Mouse (Mus musculus): ENCODE data around the gene Ppp1r9a.

Ppp1r9a gene

GRCm38 (mm10) chr6:4956651-4957050, 53.9 kb downstream of the Ppp1r9a start:
- DNase-seq (ENCODE audit: low spot score): no peak

GRCm38 (mm10) chr6:4962197-4962596, 59.5 kb downstream of the Ppp1r9a start:
- no peak for DNase-seq (ENCODE audit: low spot score)

- DNase-seq (ENCODE audit: low spot score): no peak
Measured at GRCm38 (mm10) chr6:4963049-4963448, 60.3 kb downstream of the Ppp1r9a start.

GRCm38 (mm10) chr6:4967236-4967635, 64.5 kb downstream of the Ppp1r9a start:
- no peak for DNase-seq (ENCODE audit: low spot score)

- no peak for DNase-seq (ENCODE audit: low spot score)
Measured at GRCm38 (mm10) chr6:4971229-4971628, 68.5 kb downstream of the Ppp1r9a start.

GRCm38 (mm10) chr6:4972808-4973207, 70.1 kb downstream of the Ppp1r9a start:
- DNase-seq (ENCODE audit: low spot score): no peak

GRCm38 (mm10) chr6:4973337-4973736, 70.6 kb downstream of the Ppp1r9a start:
- no peak for DNase-seq (ENCODE audit: low spot score)

GRCm38 (mm10) chr6:4977515-4977914, 74.8 kb downstream of the Ppp1r9a start:
- DNase-seq (ENCODE audit: low spot score): no peak

GRCm38 (mm10) chr6:4978249-4978648, 75.5 kb downstream of the Ppp1r9a start:
- DNase-seq (ENCODE audit: low spot score): no peak

GRCm38 (mm10) chr6:4978897-4979296, 76.2 kb downstream of the Ppp1r9a start:
- no peak for DNase-seq (ENCODE audit: low spot score)

- no peak for DNase-seq (ENCODE audit: low spot score)
Measured at GRCm38 (mm10) chr6:4980113-4980512, 77.4 kb downstream of the Ppp1r9a start.

- no peak for DNase-seq (ENCODE audit: low spot score)
Measured at GRCm38 (mm10) chr6:4982686-4983162, 80.0 kb downstream of the Ppp1r9a start.

GRCm38 (mm10) chr6:4985668-4986067, 83.0 kb downstream of the Ppp1r9a start:
- DNase-seq (ENCODE audit: low spot score): no peak

- no peak for DNase-seq (ENCODE audit: low spot score)
Measured at GRCm38 (mm10) chr6:4987084-4987483, 84.4 kb downstream of the Ppp1r9a start.

GRCm38 (mm10) chr6:4988688-4989087, 86.0 kb downstream of the Ppp1r9a start:
- no peak for DNase-seq (ENCODE audit: low spot score)

- no peak for DNase-seq (ENCODE audit: low spot score)
Measured at GRCm38 (mm10) chr6:4992308-4992707, 89.6 kb downstream of the Ppp1r9a start.

GRCm38 (mm10) chr6:4993600-4994160, 91.0 kb downstream of the Ppp1r9a start:
- no peak for DNase-seq (ENCODE audit: low spot score)

- DNase-seq (ENCODE audit: low spot score): no peak
Measured at GRCm38 (mm10) chr6:4994161-4994919, 91.6 kb downstream of the Ppp1r9a start.

- DNase-seq (ENCODE audit: low spot score): no peak
Measured at GRCm38 (mm10) chr6:4997599-4997998, 94.9 kb downstream of the Ppp1r9a start.

- no peak for DNase-seq (ENCODE audit: low spot score)
Measured at GRCm38 (mm10) chr6:4998929-4999328, 96.2 kb downstream of the Ppp1r9a start.

GRCm38 (mm10) chr6:5000788-5001187, 98.1 kb downstream of the Ppp1r9a start:
- no peak for DNase-seq (ENCODE audit: low spot score)

GRCm38 (mm10) chr6:5005491-5006275, 103.0 kb downstream of the Ppp1r9a start:
- DNase-seq (ENCODE audit: low spot score): no peak
